Mouse (Mus musculus) gastrocnemius, adult 2 months (tissue): ENCODE data around the gene Ip6k3. TPM values are rescaled to one million over a fixed set of nuclear protein-coding genes. Genes with fewer than 3 reads are reported as not detected.

ENCODE experiments used
- DNase-seq: peaks from one replicate; pipeline ENCODE4 v3.0.0; 2022
- H3K27ac ChIP-seq: fragments of 200-600 bp; 2 replicates; pipeline ENCODE4 v1.8.1; 2022; ENCODE audit warnings: mild to moderate bottlenecking
- H3K4me3 ChIP-seq: fragments of 200-600 bp; 2 replicates; pipeline ENCODE4 v1.8.1; 2022; ENCODE audit warnings: mild to moderate bottlenecking, moderate library complexity
- CTCF ChIP-seq: fragments of 200-600 bp; IDR thresholded peaks from 2 replicates; pipeline ENCODE4 v1.8.1; 2022; ENCODE audit warnings: antibody characterized with exemption, mild to moderate bottlenecking, moderate library complexity
- intact Hi-C: fragments of 180-260 bp; cut with DNase I; formaldehyde crosslinking; loops from one replicate; pipeline ENCODE4 v1.15.1; 2025
- total RNA-seq, 2 experiments: library from RNA; stranded (reverse); gene quantifications; 2 replicates each; pipeline ENCODE4 v1.2.3; 2021

Ip6k3 gene
- total RNA-seq, 2 experiments from 2014 or later, result 30.9 to 84.2 TPM

DNA sequence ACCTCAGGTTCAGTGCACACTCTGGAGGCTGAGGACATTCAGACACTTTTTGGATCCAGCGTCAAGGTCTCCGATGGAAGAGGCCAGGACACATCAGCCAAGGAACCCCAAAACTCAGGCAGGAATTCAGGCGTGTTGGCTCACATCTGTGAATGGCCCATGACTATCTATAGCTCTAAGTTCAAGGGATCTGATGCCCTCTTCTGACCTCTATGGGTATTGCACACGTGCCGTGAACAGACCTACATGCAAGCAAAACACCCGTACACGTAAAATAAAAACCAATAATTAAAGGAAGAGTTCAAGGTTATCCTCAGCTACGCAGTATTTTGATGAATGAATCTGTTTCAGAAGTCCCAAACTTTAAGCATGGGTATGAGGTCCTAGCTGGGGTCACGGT lies 60.9 kb downstream of the Ip6k3 start:
- peak; percentile 47 for TF ChIP-seq CTCF
- H3K4me3 ChIP-seq, result no peak overlapping the region
- no peak overlapping the region for H3K27ac ChIP-seq
- DNase-seq, result no peak
- intact Hi-C loops, result no loop called here

DNA sequence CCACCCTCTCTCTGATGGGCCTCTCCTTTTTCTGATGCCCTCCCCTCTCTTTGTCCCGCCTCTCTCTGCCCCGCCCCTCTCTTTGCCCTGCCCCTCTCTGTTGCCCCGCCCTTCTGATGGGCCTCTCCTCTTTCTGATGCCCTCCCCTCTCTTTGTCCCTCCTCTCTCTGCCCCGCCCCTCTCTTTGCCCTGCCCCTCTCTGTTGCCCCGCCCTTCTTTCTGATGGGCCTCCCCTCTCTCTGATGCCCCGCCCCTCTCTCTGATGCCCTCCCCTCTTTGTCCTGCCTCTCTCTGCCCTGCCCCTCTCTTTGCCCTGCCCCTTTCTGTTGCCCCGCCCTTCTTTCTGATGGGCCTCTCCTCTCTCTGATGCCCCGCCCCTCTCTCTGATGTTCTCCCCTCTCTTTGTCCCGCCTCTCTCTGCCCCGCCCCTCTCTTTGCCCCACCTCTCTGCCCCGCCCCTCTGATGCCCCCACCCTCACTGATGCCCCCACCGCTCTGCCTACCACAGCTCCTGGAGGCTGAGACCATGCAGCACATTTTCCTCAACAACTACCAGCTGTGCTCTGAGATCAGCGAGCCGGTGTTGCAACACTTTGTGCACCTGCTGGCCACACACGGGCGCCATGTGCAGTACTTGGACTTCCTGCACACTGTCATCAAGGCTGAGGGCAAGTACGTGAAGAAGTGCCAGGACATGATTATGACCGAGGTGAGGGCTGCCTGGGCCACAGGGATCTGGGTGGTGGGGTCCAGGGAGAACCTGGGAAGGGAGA lies 61.7 kb downstream of the Ip6k3 start:
- H3K27ac ChIP-seq, result no peak overlapping the region
- no peak overlapping the region for H3K4me3 ChIP-seq
- no peak for DNase-seq
- intact Hi-C loops, result no loop called here
- no peak for TF ChIP-seq CTCF

DNA sequence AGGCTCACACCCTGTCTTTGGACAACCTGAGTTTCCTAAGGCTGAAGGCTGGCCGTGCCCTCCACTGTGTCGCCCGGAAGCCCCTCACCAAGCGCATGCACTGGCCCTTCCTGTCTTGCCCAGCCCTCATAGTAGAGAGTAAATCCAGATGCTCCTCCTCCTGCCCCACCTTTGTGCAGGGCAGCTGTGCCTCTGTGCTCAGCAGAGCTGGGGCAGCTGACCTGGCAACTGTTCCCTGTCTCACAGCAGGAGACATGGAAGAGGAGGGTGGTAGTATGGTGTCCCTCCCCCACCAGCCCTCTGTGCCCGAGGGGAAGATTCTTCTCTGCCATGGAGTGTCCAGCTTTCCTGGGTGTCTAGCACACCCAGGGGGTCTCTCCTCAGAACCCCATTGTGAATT lies 65.9 kb downstream of the Ip6k3 start:
- Histone ChIP-seq H3K4me3 (no peak overlapping the region), H3K27ac (no peak overlapping the region)
- TF ChIP-seq CTCF, result no peak
- no peak for DNase-seq
- intact Hi-C loops, result no loop called here

DNA sequence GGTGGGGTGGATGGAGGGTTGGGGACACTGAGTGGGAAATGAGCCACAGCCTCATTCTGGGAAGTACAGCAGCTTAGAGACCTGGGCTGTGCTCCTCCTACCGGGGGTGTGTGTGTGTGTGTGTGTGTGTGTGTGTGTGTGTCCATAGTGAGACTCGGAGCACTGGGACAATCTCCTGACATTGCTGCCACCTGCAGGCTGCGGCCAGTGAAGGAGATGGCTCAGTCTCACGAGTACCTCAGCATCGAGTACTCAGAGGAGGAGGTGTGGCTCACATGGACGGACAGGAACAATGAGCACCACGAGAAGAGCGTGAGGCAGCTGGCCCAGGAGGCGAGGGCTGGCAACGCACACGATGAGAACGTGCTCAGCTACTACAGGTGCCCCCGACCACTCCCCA lies 71.9 kb downstream of the Ip6k3 start:
- TF ChIP-seq CTCF, result no peak
- H3K27ac ChIP-seq, result no peak overlapping the region
- DNase-seq, result no peak
- no peak overlapping the region for H3K4me3 ChIP-seq
- intact Hi-C loops, result no loop called here

Other genes starting within 250 kb of the Ip6k3 start
- gene Phf1, start 234.7 kb downstream of the Ip6k3 start, total RNA-seq, result 10 to 100 TPM in 1 of 2 experiments, 1 to 10 TPM in 1; 9.2 to 10.7 TPM
- gene Cuta, start 228.2 kb downstream of the Ip6k3 start, total RNA-seq, result 100 to 1,000 TPM in 1 of 2 experiments, 10 to 100 TPM in 1; 93.8 to 104 TPM
- 1 to 10 TPM; 3.0 to 3.5 TPM for gene Syngap1, start 226.5 kb downstream of the Ip6k3 start, total RNA-seq
- gene Zbtb9, start 194.6 kb downstream of the Ip6k3 start, total RNA-seq, result under 1 TPM; 0.17 to 0.41 TPM
- 10 to 100 TPM; 15.5 to 20.1 TPM for gene Bak1, start 138.8 kb downstream of the Ip6k3 start, total RNA-seq
- 1 to 10 TPM; 1.9 to 2.1 TPM for gene Itpr3, start 110.5 kb downstream of the Ip6k3 start, total RNA-seq
- 100 to 1,000 TPM; 405 to 424 TPM for gene Uqcc2, start 33.9 kb downstream of the Ip6k3 start, total RNA-seq
- 10 to 100 TPM; 22.4 to 23.9 TPM for gene Lemd2, start 36.7 kb upstream of the Ip6k3 start, total RNA-seq